Mouse (Mus musculus) layer of hippocampus, adult 18-20 months (tissue): ENCODE results near the gene C1qtnf1. TPM values are rescaled to one million over a fixed set of nuclear protein-coding genes. Genes with fewer than 3 reads are reported as not detected.

Experiments used
- DNase-seq, 2 experiments: peaks; one replicate each; pipeline ENCODE4 v3.0.0; 2022; ENCODE audit warnings: low spot score in 2 of 2
- total RNA-seq, 2 experiments: library from RNA; stranded (reverse); gene quantifications; 2 replicates each; pipeline ENCODE4 v1.2.3; 2021

Gene C1qtnf1
- total RNA-seq, 2 experiments from 2014 or later, result 2.0 to 2.9 TPM

- DNase-seq, result no peak
Measured at GRCm38 (mm10) chr11:118410479-118410878, 17.5 kb upstream of the C1qtnf1 start.

- DNase-seq, result no peak
Measured at GRCm38 (mm10) chr11:118411271-118411670, 16.7 kb upstream of the C1qtnf1 start.

DNA sequence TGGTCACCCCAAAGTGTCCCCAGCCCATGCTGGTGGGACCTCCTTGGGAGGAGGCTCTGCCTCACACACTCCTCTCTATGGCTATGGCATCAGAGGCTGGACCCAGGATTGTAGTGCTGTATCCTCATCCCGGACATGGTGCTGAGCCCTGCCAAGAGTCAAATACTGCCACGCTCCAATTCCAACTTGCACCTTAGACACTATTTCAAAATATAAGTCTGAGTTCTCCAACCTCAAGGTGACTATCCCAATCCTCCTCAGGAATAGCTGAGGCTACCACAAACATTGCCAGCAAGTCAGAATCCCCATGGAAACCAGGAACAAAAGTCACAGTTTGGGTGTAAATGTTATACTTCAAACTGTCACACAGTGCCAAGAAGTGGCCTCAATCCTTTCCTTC is 15.4 kb upstream of the C1qtnf1 start:
- no peak for DNase-seq

GRCm38 (mm10) chr11:118413055-118413454 is 14.9 kb upstream of the C1qtnf1 start:
- DNase-seq, result peak in 1 of 2 experiments; percentile 37

- DNase-seq, result no peak
Measured at GRCm38 (mm10) chr11:118414270-118414669, 13.7 kb upstream of the C1qtnf1 start.

GRCm38 (mm10) chr11:118415630-118416029 is 12.4 kb upstream of the C1qtnf1 start:
- no peak for DNase-seq

DNA sequence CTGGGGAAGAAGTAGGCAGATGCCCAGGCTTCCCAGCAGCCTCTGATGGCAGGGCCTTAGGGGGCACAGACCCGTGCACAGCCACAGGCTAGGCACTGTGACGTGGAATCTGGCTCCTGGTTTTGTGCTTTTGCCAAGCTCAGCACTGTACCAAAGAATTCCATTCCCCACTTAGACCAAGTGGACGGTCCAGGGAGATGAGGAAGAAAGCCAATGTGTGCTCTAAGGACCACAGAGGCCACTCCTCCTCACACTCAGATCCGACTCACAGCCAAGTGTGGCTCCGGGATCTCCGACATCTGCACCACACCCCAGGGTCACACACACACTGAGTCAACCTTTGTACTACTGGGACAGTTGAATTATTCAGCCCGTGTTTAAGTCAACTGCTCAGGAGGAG is 12.0 kb upstream of the C1qtnf1 start:
- DNase-seq, result no peak

DNA sequence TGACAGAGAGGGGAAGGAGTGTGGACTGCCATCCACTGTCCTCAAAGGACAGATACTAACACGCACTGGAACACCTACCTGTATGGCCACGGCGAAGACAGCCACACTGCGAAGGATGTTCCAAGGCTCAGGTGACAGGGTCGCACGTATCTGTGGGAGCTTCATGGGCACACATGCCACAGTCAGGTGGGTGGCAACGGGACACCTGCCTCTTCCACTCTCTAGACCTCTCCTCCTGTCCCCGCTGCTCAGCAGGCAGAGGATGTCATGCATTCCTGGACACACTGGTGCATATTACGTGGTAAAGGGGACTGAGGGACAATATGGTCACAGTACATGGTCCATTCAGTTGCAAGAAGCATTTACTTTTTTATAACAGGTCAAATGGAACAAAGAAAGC is 10.5 kb upstream of the C1qtnf1 start:
- no peak for DNase-seq

DNA sequence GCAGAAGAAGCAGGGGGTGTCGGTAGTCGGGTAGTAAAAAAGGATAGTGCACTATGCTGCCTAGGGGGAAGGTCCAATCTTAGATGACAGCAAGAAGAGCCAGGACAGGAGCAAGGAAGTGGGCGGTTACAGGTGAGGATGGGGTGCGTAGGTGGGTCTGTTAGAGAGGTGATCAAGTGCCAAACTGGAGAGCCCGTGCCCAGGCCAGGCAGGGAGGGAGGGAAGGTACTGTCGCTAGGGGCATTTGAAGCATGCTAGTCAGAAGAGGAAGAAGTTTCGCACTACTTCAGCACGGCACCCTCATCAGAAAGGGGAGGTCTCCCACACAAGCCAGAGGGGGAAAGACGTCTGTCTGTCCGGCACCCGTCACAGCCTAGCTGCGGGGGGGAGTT is 9.6 kb upstream of the C1qtnf1 start:
- no peak for DNase-seq

- DNase-seq, result peak; percentile 98 to 99
Measured at GRCm38 (mm10) chr11:118418834-118419504, 9.0 kb upstream of the C1qtnf1 start, which contains the start of gene Cant1. TSS of gene Cant1 (minus strand) at chr11:118419086.

DNA sequence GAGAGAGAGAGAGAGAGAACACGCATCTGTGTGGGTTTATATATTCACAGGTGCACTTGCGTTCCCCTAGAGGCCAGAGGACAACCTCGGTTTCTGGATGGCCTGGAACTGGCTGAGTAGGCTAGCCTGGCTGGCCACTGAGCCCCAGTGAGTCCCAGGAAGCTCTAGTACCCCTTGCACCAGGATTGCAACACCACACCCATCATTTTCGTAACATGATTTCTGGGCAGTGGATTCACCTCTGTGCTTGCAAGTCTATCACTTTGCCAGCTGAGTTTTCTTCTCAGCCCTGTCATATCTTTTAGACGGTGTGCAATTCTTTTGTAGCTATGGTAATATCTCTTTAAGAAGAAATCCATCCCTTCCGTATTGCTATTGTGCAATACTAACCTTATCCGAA is 7.7 kb upstream of the C1qtnf1 start:
- DNase-seq, result no peak

DNA sequence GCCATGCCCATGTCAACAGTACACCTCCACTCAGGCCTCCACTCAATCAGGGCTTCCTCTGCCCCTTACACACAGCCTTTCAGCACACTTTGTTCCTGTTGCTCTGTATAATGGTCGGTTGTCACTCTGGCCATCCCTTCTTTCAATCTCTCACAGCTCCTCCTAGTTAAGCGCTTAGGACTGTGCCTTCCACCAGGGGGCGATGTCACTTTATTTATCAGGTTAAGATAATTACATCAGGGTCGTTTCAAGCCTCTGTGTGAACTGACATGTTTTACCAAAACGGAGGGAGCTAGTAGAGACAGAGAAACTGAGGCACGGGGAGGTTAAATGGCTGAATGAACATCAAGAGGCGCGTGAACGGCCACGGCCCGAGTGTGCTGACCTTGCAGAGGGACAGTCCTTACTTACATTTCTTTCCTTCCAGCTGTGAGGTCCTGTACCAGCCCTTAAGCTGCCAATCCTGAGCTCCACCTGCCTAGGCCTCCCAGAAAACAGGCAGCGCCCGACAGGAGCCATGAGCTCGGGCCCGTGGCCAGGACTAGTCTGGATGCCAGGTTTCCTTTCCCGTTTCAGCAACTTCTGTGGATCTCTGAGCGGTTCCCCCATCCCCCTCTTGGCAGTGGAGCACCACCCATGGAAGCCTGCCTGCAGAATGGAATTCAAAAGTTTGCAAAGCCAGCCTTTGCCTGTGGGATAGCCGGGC is 4.6 kb upstream of the C1qtnf1 start:
- DNase-seq, result peak; percentile 64 to 89

DNA sequence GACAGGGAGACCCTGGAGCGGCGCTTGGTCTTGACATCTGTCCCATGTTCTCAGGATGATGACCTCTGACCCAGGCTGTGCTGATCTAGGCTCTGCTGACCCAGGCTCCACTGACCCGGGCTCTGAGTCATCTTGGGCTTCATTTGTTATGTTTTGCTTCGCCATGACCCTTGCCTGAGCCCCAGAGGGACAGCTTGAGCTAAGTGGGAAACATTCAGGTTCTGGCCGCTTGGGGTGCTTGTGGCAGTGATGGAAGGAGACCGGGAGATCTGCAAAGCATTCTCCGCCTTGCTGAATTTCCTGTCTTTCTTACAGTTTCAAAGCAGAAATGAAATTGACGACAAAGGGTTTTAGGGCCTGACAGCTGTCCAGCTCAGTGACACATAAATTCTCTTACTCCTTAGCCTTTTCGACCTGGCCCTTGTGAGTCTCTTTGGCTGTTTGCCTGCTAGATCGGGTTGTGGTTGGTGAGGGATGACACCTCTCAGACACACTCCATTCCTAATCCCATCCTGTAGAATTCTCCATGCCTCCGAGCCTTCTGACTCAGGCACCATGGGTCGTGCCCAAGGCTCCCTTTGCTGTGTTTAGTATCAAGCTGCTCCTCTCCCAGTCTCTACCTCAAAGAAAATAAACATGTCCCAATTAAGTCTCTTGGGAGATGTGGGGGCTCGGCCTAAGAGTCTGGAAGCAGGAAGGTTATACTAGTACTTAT is 3.2 kb upstream of the C1qtnf1 start:
- no peak for DNase-seq

DNA sequence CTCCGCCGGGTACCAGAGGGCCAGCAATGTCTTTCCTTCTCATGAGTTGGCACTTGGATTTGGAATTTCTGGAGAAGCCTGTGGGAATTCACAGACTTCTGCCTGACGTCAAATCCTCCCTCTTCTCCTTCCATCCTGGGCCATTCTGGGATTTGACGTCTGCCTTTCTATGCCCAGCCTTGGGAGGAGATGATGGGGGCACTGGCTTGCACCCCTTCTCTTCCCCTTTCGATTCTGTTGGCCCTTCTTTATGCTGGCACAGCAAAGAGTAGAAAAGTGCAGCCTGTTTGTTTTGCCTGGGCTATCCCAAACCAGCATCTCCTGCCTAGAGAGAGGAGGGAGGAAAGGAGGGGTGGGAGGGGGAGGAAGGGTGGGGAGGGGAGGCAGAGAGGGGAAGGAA is 1.2 kb upstream of the C1qtnf1 start:
- DNase-seq, result no peak

- no peak for DNase-seq
Measured at GRCm38 (mm10) chr11:118427266-118427779, 680 bp upstream of the C1qtnf1 start.

DNA sequence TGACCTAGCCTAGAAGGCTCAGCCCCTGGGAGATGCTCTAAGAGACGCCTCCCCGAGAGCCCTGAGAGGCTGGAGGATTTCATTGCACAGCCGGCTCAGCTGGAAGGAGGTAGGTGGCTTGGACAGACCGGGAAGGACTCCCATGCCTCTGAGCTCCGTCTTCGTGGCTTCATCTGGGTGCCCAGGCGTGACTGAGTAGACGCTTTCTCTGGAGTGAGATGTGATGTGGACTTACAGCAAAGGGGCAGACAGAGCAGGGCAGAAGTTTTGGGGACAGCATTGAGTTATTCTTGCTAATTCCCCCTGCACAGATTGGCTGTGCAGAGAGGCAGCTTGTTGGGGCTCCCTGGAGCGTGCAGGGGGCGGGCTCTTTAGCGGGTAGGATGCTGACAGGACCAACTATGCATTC is 461 bp downstream of the C1qtnf1 start:
- DNase-seq, result no peak

GRCm38 (mm10) chr11:118428944-118429709 is 1.1 kb downstream of the C1qtnf1 start:
- DNase-seq, result no peak

GRCm38 (mm10) chr11:118430291-118430885 is 2.4 kb downstream of the C1qtnf1 start:
- no peak for DNase-seq

DNA sequence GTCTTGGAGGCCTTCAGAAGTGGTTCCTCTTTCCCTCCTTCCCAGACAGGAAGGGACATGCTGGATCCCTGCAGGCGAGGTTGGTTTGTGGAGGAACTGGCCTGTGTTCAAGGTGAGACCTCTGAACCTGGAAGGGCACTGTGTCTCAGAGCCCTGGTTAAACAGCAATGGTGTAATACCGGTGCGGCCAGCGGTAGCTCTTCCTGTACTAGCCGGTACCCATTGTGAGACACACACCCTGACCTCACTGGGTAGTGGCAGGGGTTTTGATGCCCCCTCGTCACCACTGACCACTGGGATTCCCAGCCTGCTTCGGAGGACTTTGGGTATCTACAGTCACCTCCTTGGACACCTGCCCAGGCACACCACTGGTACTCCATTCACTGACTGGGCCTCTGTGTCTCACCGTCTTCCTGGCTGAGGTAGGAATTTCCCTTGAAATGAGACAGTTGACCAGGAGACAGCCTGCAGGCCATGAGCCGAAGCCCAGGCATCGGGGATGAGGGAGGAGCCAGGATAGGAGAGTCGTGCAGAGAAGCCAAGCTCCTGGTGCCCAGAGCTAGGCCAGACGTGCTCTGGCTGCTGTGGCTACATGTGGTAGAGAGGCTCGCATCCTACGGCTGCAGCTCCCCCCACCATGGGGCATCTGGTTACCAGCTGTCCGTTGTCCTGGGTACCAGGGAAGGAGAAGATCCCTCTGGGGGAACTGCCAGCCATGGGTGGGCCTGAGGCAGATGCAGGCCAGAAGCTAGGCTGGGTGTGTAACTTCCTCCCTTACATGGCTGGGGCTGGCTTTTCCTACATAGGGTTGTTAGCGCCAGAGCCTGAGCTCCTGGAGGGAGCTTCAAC is 3.3 kb downstream of the C1qtnf1 start:
- no peak for DNase-seq

- no peak for DNase-seq
Measured at GRCm38 (mm10) chr11:118433398-118433868, 5.4 kb downstream of the C1qtnf1 start.
